Mouse (Mus musculus) forebrain, postnatal 0 days (tissue): ENCODE data around the gene Gm13697. TPM values are rescaled to one million over a fixed set of nuclear protein-coding genes. Genes with fewer than 3 reads are reported as not detected.
"Not testable (repeated sequence)": the region's sequence is repeated elsewhere in the genome, so short reads cannot be mapped to it uniquely, and the experiment has no call there.

Experiments
- ATAC-seq: fragments of 200-750 bp; cut with Nextera tagmentation; 2 replicates; pipeline ENCODE4 v1.8.0; 2017; ENCODE audit warnings: mild to moderate bottlenecking, moderate library complexity
- DNase-seq: peaks from one replicate; pipeline ENCODE4 v3.0.0-alpha.2; 2015
- H3K27ac ChIP-seq: fragments of 300-500 bp; sonication (generic); 2 replicates; pipeline ENCODE4 v1.5.1; 2014; ENCODE audit warnings: low read depth, mild to moderate bottlenecking, antibody characterized with exemption, low read length, moderate library complexity, mixed read lengths
- H3K27me3 ChIP-seq: fragments of 300-500 bp; sonication (generic); 2 replicates; pipeline ENCODE4 v1.6.1; 2014; ENCODE audit warnings: mild to moderate bottlenecking, low read length, mixed read lengths; ENCODE audit not compliant: insufficient read depth
- H3K36me3 ChIP-seq: fragments of 300-500 bp; sonication (generic); 2 replicates; pipeline ENCODE4 v1.6.1; 2014; ENCODE audit warnings: mild to moderate bottlenecking, moderate library complexity; ENCODE audit not compliant: insufficient read depth
- H3K4me1 ChIP-seq: fragments of 300-500 bp; sonication (generic); 2 replicates; pipeline ENCODE4 v1.6.1; 2014; ENCODE audit warnings: antibody characterized with exemption; ENCODE audit not compliant: insufficient read depth
- H3K4me2 ChIP-seq: fragments of 300-500 bp; sonication (generic); 2 replicates; pipeline ENCODE4 v1.6.1; 2014; ENCODE audit warnings: low read depth, mild to moderate bottlenecking, moderate library complexity
- H3K4me3 ChIP-seq: fragments of 300-500 bp; sonication (generic); 2 replicates; pipeline ENCODE4 v1.5.1; 2014; ENCODE audit warnings: low read depth, low read length, mixed read lengths
- H3K9ac ChIP-seq: fragments of 300-500 bp; sonication (generic); 2 replicates; pipeline ENCODE4 v1.6.1; 2014; ENCODE audit warnings: mild to moderate bottlenecking
- H3K9me3 ChIP-seq: fragments of 300-500 bp; sonication (generic); 2 replicates; pipeline ENCODE4 v1.6.1; 2016; ENCODE audit warnings: low read length
- CTCF ChIP-seq: sonication (generic); IDR thresholded peaks from 2 replicates; pipeline ENCODE4 v1.5.1; 2016; ENCODE audit warnings: antibody characterized with exemption, control low read depth, low read depth
- WGBS: fragments of 180-500 bp; shearing (Covaris S2); extraction: QIAGEN DNeasy Blood & Tissue Kit; methylation state at CpG from one replicate; pipeline ENCODE4 v1.1.7; 2014; 5-methylcytosine and 5-hydroxymethylcytosine counted together
- polyA plus RNA-seq: library from polyadenylated mRNA; unstranded; fragments of >200 nt; fragmentation: Nextera tagmentation; extraction: Ambion mirVana; gene quantifications from 2 replicates; pipeline ENCODE4 v1.2.1, GENCODE M21; 2015
- total RNA-seq: library from RNA; depleted of rRNA; stranded (reverse); fragments of >200 nt; gene quantifications from 2 replicates; pipeline ENCODE4 v1.2.3, GENCODE M21; 2014; rRNA removed

Gene Gm13697
- total RNA-seq (not detected in 2 replicates), polyA plus RNA-seq (not detected in 2 replicates)

DNA sequence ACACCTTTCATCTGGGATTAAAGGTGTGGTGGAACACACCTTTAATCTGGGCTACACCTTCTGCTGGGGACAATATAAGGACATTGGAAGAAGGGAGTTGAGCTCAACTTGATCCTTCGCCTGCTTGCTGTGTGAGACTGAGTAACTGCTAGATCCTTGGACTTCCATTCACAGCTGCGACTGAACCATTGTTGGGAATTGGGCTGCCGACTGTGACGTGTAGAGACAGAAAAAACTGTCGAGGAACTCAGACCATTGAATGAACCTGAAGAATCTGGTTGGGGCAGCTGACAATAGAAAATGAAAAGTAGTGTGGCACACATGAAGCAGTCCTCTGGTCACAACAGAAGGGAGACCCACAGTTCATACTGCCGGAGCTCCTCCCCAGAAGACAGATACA is at the start of gene Gm13697:
TSS of gene Gm13697 (plus strand) at position 301 of the 400 bp plus-strand sequence.
- H3K9me3 ChIP-seq, H3K36me3 ChIP-seq, ATAC-seq, H3K4me1 ChIP-seq, H3K4me2 ChIP-seq, H3K27ac ChIP-seq, H3K27me3 ChIP-seq, DNase-seq, H3K9ac ChIP-seq, H3K4me3 ChIP-seq: not testable (repeated sequence)
- no CpG with 5 or more reads among the region's 6 CpGs for WGBS

DNA sequence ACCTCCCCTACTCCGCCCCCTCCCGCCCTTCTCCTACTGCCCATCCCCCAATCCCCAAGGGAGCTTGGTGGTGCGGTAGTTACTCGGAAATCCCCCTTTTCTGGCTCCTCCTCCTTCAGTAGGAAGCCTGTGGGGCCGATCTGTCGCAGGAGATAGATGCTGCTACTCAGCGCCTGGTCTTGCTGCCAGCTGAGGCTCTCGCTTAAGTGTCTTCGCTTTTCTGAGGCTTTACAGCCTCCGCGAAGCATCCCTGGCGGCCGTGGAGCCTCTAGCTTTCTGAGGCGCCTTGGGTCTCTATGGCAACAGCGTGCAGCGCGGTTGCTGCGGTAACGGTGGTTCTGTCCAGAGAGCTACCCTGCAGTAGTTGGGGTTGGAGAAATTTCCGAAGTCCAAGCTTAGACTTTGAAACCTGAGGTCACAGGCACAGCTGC is 43.6 kb upstream of the Gm13697 start, which contains the start of gene Zswim2:
TSS of gene Zswim2 (minus strand) at position 298 of the 431 bp plus-strand sequence.
- peak; percentile 91 for DNase-seq
- TF ChIP-seq CTCF, result peak; percentile 42
- WGBS, result under 1% methylated on average over 20 of the region's 20 CpGs

DNA sequence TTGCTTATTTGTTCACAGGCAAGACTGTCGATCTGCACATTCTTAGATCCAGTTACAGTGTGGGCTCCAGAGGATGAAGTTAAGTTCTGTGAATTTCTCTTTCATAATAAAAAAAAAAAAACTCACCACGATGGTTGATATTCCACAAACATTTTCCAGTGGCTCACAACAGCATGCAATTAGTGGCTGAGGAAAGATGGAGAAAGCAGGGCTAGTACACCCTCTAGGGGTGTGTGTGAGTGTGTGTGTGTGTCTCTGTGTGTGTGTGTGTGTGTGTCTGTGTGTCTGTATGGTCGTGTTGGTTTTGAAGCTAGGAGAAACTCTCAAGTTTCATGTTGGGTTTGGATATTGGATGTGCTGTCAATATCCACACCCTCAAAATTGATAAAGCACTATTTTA is 43.2 kb upstream of the Gm13697 start:
- Histone ChIP-seq H3K27me3 (no peaks in the 10 kb centered on the region), H3K4me2 (peak overlapping the region; percentile 61), H3K4me1 (no peaks in the 10 kb centered on the region), H3K4me3 (peak overlapping the region; percentile 40), H3K9ac (peak overlapping the region; percentile 44; the same call in 1 of the 2 replicates), H3K9me3 (no peaks in the 10 kb centered on the region), H3K27ac (no peak overlapping the region), H3K36me3 (no peaks in the 10 kb centered on the region)
- DNase-seq (no peak), ATAC-seq (peak; percentile 51)
- peak; percentile 41 for TF ChIP-seq CTCF
- 23% methylated on average over 3 of the region's 3 CpGs for WGBS

More for the DNA sequence above, 43.6 kb upstream of the Gm13697 start, which contains the start of gene Zswim2:
- peak within 1 kb of the TSS; percentile 40 for H3K4me3 ChIP-seq
- no peaks in the 10 kb centered on the region for H3K9me3 ChIP-seq
- peak within 1 kb of the TSS; percentile 50; the same call in 1 of the 2 replicates for H3K27ac ChIP-seq
- ATAC-seq, result peak; percentile 98
- H3K9ac ChIP-seq, result peak within 1 kb of the TSS; percentile 44
- no peaks in the 10 kb centered on the region for H3K4me1 ChIP-seq
- peak within 1 kb of the TSS; percentile 61 for H3K4me2 ChIP-seq
- H3K27me3 ChIP-seq, result no peaks in the 10 kb centered on the region
- H3K36me3 ChIP-seq, result no peaks in the 10 kb centered on the region

DNA sequence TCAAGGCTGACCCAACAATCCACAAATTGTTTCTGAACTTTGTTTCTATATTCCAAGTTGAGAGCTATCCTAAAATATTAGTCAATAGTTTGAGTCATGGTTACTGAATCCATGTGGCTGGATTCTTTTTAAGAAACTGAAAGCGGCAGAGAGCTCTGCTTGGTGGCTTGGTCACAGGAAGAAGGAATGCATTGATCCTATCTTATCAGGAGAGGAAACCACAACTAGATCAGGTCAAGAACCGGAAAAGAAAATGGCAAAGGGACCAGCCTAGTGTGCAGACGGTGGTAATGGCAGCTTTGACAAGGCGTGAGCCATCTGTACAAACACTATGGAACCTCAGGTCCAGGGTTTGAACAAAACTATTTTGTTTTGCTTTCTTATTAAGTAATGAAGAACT is 42.8 kb upstream of the Gm13697 start:
- H3K27me3 ChIP-seq, result no peaks in the 10 kb centered on the region
- no peak overlapping the region for H3K4me2 ChIP-seq
- H3K36me3 ChIP-seq, result no peaks in the 10 kb centered on the region
- no peak for ATAC-seq
- H3K4me1 ChIP-seq, result no peaks in the 10 kb centered on the region
- H3K27ac ChIP-seq, result no peak overlapping the region
- no peak for TF ChIP-seq CTCF
- 70% methylated on average over 4 of the region's 4 CpGs for WGBS
- no peak overlapping the region for H3K4me3 ChIP-seq
- DNase-seq, result no peak
- H3K9ac ChIP-seq, result no peak overlapping the region
- no peaks in the 10 kb centered on the region for H3K9me3 ChIP-seq

- not testable (repeated sequence) for H3K36me3 ChIP-seq, H3K9ac ChIP-seq, H3K4me1 ChIP-seq, H3K4me2 ChIP-seq, H3K4me3 ChIP-seq, H3K27me3 ChIP-seq, H3K27ac ChIP-seq, ATAC-seq, H3K9me3 ChIP-seq, DNase-seq
- WGBS, result no CpG with 5 or more reads among the region's 6 CpGs
Observed at GRCm38 (mm10) chr2:83955393-83955792, 29.1 kb upstream of the Gm13697 start, which contains the start of gene Gm13698. Gene Gm13698, plus strand, starts transcription at chr2:83955693.

DNA sequence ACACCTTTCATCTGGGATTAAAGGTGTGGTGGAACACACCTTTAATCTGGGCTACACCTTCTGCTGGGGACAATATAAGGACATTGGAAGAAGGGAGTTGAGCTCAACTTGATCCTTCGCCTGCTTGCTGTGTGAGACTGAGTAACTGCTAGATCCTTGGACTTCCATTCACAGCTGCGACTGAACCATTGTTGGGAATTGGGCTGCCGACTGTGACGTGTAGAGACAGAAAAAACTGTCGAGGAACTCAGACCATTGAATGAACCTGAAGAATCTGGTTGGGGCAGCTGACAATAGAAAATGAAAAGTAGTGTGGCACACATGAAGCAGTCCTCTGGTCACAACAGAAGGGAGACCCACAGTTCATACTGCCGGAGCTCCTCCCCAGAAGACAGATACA is 23.3 kb upstream of the Gm13697 start, which contains the start of gene Gm13693:
TSS of gene Gm13693 (plus strand) at position 301 of the 400 bp plus-strand sequence.
- not testable (repeated sequence) for H3K9me3 ChIP-seq, DNase-seq, ATAC-seq, H3K4me3 ChIP-seq, H3K9ac ChIP-seq, H3K4me2 ChIP-seq, H3K36me3 ChIP-seq, H3K27ac ChIP-seq, H3K4me1 ChIP-seq, H3K27me3 ChIP-seq
- no CpG with 5 or more reads among the region's 6 CpGs for WGBS

DNA sequence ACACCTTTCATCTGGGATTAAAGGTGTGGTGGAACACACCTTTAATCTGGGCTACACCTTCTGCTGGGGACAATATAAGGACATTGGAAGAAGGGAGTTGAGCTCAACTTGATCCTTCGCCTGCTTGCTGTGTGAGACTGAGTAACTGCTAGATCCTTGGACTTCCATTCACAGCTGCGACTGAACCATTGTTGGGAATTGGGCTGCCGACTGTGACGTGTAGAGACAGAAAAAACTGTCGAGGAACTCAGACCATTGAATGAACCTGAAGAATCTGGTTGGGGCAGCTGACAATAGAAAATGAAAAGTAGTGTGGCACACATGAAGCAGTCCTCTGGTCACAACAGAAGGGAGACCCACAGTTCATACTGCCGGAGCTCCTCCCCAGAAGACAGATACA is 17.5 kb upstream of the Gm13697 start, which contains the start of gene Gm13695:
TSS of gene Gm13695 (plus strand) at position 301 of the 400 bp plus-strand sequence.
- not testable (repeated sequence) for H3K27me3 ChIP-seq, ATAC-seq, H3K4me1 ChIP-seq, H3K9me3 ChIP-seq, H3K9ac ChIP-seq, H3K4me3 ChIP-seq, H3K27ac ChIP-seq, DNase-seq, H3K36me3 ChIP-seq, H3K4me2 ChIP-seq
- WGBS, result no CpG with 5 or more reads among the region's 6 CpGs

GRCm38 (mm10) chr2:83972823-83973222 is 11.7 kb upstream of the Gm13697 start, which contains the start of gene Gm13696:
Gene Gm13696, plus strand, starts transcription at chr2:83973123.
- H3K27ac ChIP-seq, result not testable (repeated sequence)

GRCm38 (mm10) chr2:83978633-83979032 is 5.9 kb upstream of the Gm13697 start, which contains the start of gene Gm13694:
Gene Gm13694, plus strand, starts transcription at chr2:83978933.
- H3K4me3 ChIP-seq, result not testable (repeated sequence)

More at GRCm38 (mm10) chr2:83972823-83973222, 11.7 kb upstream of the Gm13697 start, which contains the start of gene Gm13696:
- not testable (repeated sequence) for H3K9me3 ChIP-seq, H3K4me3 ChIP-seq, H3K4me2 ChIP-seq, H3K9ac ChIP-seq, H3K4me1 ChIP-seq, H3K36me3 ChIP-seq, ATAC-seq, H3K27me3 ChIP-seq, DNase-seq
- WGBS, result no CpG with 5 or more reads among the region's 6 CpGs

DNA sequence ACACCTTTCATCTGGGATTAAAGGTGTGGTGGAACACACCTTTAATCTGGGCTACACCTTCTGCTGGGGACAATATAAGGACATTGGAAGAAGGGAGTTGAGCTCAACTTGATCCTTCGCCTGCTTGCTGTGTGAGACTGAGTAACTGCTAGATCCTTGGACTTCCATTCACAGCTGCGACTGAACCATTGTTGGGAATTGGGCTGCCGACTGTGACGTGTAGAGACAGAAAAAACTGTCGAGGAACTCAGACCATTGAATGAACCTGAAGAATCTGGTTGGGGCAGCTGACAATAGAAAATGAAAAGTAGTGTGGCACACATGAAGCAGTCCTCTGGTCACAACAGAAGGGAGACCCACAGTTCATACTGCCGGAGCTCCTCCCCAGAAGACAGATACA is 5.7 kb downstream of the Gm13697 start, which contains the start of gene Gm13691:
TSS of gene Gm13691 (plus strand) at position 301 of the 400 bp plus-strand sequence.
- not testable (repeated sequence) for H3K4me1 ChIP-seq, H3K9me3 ChIP-seq, DNase-seq, H3K4me2 ChIP-seq, H3K27me3 ChIP-seq, H3K36me3 ChIP-seq, ATAC-seq, H3K4me3 ChIP-seq, H3K27ac ChIP-seq, H3K9ac ChIP-seq
- WGBS, result no CpG with 5 or more reads among the region's 6 CpGs

More at GRCm38 (mm10) chr2:83978633-83979032, 5.9 kb upstream of the Gm13697 start, which contains the start of gene Gm13694:
- no CpG with 5 or more reads among the region's 6 CpGs for WGBS
- not testable (repeated sequence) for H3K27ac ChIP-seq, H3K4me1 ChIP-seq, H3K36me3 ChIP-seq, ATAC-seq, H3K9me3 ChIP-seq, H3K27me3 ChIP-seq, H3K9ac ChIP-seq, DNase-seq, H3K4me2 ChIP-seq
